Mouse (Mus musculus): ENCODE measurements at regions not wholly inside any gene's neighbourhood (a gene's known extent, or its start where the extent isn't known, plus 50 kb on each side); places are given as distances from the start of the nearest gene placed in this dataset.
"Not testable (repeated sequence)": the region's sequence is repeated elsewhere in the genome, so short reads cannot be mapped to it uniquely, and the experiment has no call there.

DNA sequence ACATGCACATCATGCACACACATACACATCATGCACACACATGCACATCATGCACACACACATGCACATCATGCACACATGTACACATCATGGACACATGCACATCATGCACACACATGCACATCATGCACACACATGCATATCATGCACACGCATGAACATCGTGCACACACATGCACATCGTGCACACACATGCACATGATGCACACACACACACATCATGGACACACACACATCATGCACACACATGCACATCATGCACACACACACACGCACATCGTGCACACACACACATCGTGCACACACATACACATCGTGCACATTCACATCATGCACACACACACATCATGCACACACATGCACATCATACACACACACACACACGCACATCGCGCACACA is 104.9 kb upstream of the Gcfc2 start:
- no peak for DNase-seq (ENCODE audit: low spot score)

DNA sequence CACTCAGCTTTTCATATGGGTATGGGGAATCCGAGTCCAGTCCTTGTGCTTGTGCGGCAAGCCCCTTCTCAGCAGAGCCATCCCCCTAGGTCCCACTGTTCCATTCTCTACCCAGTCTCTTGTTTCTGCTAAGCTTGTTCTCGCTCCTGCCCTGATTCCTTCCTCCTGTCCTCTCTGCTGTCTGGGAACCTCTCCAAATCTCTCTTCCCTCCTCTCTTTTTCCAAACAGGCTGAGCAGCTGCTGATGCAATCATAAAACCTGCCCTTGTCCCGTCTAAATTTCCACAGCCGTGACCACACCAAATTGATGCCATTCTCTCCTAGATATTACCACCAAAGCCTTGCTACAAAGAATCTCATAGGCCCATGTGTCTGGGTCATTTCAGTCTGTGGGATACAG is 103.4 kb upstream of the Gcfc2 start:
- no peak for DNase-seq (ENCODE audit: low spot score)

- no peak for DNase-seq (ENCODE audit: low spot score)
These were observed 83.9 kb upstream of the Gcfc2 start for GRCm38 (mm10) chr6:81839474-81840153.

GRCm38 (mm10) chr6:81868207-81868606 is 55.3 kb upstream of the Gcfc2 start:
- DNase-seq (ENCODE audit: low spot score) = not testable (repeated sequence)

All from urinary bladder, postnatal 25 days (tissue).